Mouse (Mus musculus): ENCODE data around the gene Olfr871. TPM values are rescaled to one million over a fixed set of nuclear protein-coding genes. Genes with fewer than 3 reads are reported as not detected.

Olfr871 gene
- polyA plus RNA-seq (2017; shearing (Covaris generic)) = not detected

GRCm38 (mm10) chr9:20211907-20212306 is at the start of gene Olfr871:
Olfr871 (plus strand) TSS chr9:20212207.

GRCm38 (mm10) chr9:20173957-20174356 is 38.0 kb upstream of the Olfr871 start, which contains the start of gene Olfr870:
Olfr870 (minus strand) TSS chr9:20174057.

GRCm38 (mm10) chr9:20236819-20237218 is 24.8 kb downstream of the Olfr871 start, which contains the start of gene Olfr872:
Olfr872 (plus strand) TSS chr9:20237119.

Other genes starting within 250 kb of the Olfr871 start
- not detected for gene Olfr866, start 184.2 kb upstream of the Olfr871 start, polyA plus RNA-seq (2017; shearing (Covaris generic))
- not detected for gene Olfr867, start 154.6 kb upstream of the Olfr871 start, polyA plus RNA-seq (2017; shearing (Covaris generic))
- gene Olfr868, start 113.6 kb upstream of the Olfr871 start, polyA plus RNA-seq (2017; shearing (Covaris generic)) = not detected
- not detected for gene Olfr869, start 83.2 kb upstream of the Olfr871 start, polyA plus RNA-seq (2017; shearing (Covaris generic))
- gene Olfr870, start 38.1 kb upstream of the Olfr871 start, polyA plus RNA-seq (2017; shearing (Covaris generic)) = not detected
- gene Olfr872, start 24.9 kb downstream of the Olfr871 start, polyA plus RNA-seq (2017; shearing (Covaris generic)) = 0.24 TPM
- 0.32 TPM for gene Olfr39, start 70.1 kb downstream of the Olfr871 start, polyA plus RNA-seq (2017; shearing (Covaris generic))
- not detected for gene Olfr873, start 86.3 kb downstream of the Olfr871 start, polyA plus RNA-seq (2017; shearing (Covaris generic))
- 0.30 TPM for gene Olfr18, start 123.9 kb downstream of the Olfr871 start, polyA plus RNA-seq (2017; shearing (Covaris generic))
- gene Zfp560, start 173.0 kb downstream of the Olfr871 start, polyA plus RNA-seq (2017; shearing (Covaris generic)) = 26.3 TPM
- gene Zfp26, start 248.0 kb downstream of the Olfr871 start, polyA plus RNA-seq (2017; shearing (Covaris generic)) = 26.6 TPM

Data from naive thymus-derived CD4-positive, alpha-beta T cell, adult 5 months (primary cell).